Mouse (Mus musculus): ENCODE data around the gene Micu2.

The Micu2 gene

DNA sequence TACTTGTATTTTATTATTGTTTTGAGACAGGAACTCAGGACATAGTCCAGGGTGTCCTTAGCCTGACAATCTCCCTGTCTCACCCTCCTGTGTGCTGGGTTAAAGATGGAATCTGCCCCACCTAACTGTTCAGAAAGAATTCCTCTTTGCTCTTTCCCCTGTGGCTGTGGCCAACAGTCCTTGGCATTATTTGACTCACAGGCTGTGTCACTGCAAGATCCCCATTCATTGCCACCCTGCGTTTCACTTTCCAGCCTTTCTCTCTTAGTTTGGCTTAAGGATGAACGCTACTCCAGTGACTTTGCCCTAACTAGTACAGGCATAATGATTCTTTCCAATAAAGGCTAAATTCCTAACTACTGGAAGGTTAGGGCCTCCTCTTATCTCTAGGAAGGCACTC, 104.7 kb downstream of the Micu2 start:
- DNase-seq (ENCODE audit: low spot score) = no peak

- no peak for DNase-seq (ENCODE audit: low spot score)
Observed at GRCm38 (mm10) chr14:57892961-57893360, 106.1 kb downstream of the Micu2 start.

- DNase-seq (ENCODE audit: low spot score) = peak; percentile 94
Observed at GRCm38 (mm10) chr14:57890011-57890842, 108.8 kb downstream of the Micu2 start, which contains the start of gene Zdhhc20. TSS of gene Zdhhc20 (minus strand) at chr14:57890276.

GRCm38 (mm10) chr14:57889541-57890010, 109.5 kb downstream of the Micu2 start:
- peak; percentile 32 for DNase-seq (ENCODE audit: low spot score)

DNA sequence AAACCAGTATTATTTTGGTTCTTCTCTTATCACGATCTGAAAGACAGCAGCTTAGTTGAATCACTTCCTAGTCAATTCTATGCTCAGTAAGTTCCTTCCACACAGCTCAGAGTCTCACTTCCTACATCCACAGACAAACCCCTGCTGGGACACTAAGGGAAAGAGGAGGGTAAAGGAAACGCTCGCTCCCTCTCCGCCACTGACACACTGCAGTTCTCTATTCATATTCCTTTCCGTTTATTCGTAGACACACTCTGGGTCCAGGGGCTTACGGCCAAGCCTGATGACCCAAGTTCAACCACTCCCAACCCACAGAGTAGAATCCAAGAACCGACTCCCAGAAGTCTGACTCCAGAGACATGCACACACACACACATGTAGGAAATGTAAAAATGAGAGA, 111.9 kb downstream of the Micu2 start:
- peak; percentile 41 for DNase-seq (ENCODE audit: low spot score)

DNA sequence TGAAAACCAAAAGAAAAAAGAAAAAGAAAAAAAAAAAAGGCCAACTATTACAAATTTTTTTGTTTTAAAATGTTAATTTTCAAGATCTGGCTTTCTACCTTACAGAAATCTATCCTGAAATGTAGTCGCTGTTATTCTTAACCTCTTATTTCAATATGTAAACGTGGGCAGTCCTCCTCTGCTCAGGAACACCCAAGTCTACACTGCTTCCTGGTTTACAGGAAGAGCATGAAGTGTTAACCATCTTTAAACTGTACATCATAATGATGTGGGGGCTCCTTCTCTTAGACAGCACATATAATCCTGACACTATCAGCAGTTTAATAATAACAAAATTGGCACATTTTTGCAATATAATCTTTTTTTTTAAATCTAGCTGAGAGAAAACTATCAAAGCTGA, 113.0 kb downstream of the Micu2 start:
- DNase-seq (ENCODE audit: low spot score) = no peak

- DNase-seq (ENCODE audit: low spot score) = peak; percentile 41
Observed at GRCm38 (mm10) chr14:57883341-57883740, 115.7 kb downstream of the Micu2 start.

GRCm38 (mm10) chr14:57882720-57883119, 116.3 kb downstream of the Micu2 start:
- DNase-seq (ENCODE audit: low spot score) = peak; percentile 22

GRCm38 (mm10) chr14:57881793-57882192, 117.3 kb downstream of the Micu2 start:
- peak; percentile 74 for DNase-seq (ENCODE audit: low spot score)

GRCm38 (mm10) chr14:57881074-57881473, 118.0 kb downstream of the Micu2 start:
- DNase-seq (ENCODE audit: low spot score) = no peak

DNA sequence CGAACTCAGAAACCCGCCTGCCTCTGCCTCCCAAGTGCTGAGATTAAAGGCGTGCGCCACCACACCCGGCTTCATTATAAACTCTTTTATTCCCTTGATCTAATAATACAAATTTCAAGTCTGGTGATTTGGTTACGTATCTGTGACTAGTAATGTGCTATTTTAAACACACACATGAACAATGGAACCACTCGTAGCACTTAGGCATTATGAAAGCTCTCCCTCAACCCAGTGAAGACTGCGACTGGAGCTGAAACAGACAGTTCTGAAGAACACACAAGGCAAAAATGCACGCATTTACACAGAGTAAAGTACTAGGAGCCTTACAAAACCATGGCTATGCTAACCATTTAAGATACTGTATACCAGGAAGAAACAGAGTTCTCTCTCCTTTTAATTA, 121.1 kb downstream of the Micu2 start:
- DNase-seq (ENCODE audit: low spot score) = no peak

GRCm38 (mm10) chr14:57866676-57867276, 132.3 kb downstream of the Micu2 start:
- DNase-seq (ENCODE audit: low spot score) = no peak
